Mouse (Mus musculus) hindbrain, embryonic 10.5 days (tissue): ENCODE measurements around the gene Macf1. TPM values are rescaled to one million over a fixed set of nuclear protein-coding genes. Genes with fewer than 3 reads are reported as not detected.
"Not testable (repeated sequence)": the region's sequence is repeated elsewhere in the genome, so short reads cannot be mapped to it uniquely, and the experiment has no call there.

Experiments used
- DNase-seq: peaks from one replicate; pipeline ENCODE4 v3.0.0-alpha.2; 2017; ENCODE audit warnings: low spot score
- H3K27ac ChIP-seq: fragments of 300-500 bp; sonication (generic); 2 replicates; pipeline ENCODE4 v1.5.1; 2016; ENCODE audit warnings: mild to moderate bottlenecking, moderate library complexity
- H3K27me3 ChIP-seq: fragments of 300-500 bp; sonication (generic); 2 replicates; pipeline ENCODE4 v1.6.1; 2016; ENCODE audit warnings: mild to moderate bottlenecking; ENCODE audit not compliant: poor library complexity, insufficient read depth, severe bottlenecking
- H3K36me3 ChIP-seq: fragments of 300-500 bp; sonication (generic); 2 replicates; pipeline ENCODE4 v1.6.1; 2016; ENCODE audit warnings: mild to moderate bottlenecking, moderate library complexity
- H3K4me1 ChIP-seq: fragments of 300-500 bp; sonication (generic); replicated peaks from 2 replicates; pipeline ENCODE4 v1.6.1; 2016; ENCODE audit warnings: mild to moderate bottlenecking
- H3K4me3 ChIP-seq: fragments of 300-500 bp; sonication (generic); 2 replicates; pipeline ENCODE4 v1.5.1; 2016; ENCODE audit warnings: mild to moderate bottlenecking, moderate library complexity
- H3K9me3 ChIP-seq: fragments of 300-500 bp; sonication (generic); 2 replicates; pipeline ENCODE4 v1.6.1; 2016; ENCODE audit warnings: mild to moderate bottlenecking, moderate library complexity
- WGBS: fragments of 180-500 bp; shearing (Covaris S2); methylation state at CpG from one replicate; pipeline ENCODE4 v1.1.7; 2016; 5-methylcytosine and 5-hydroxymethylcytosine counted together
- polyA plus RNA-seq: library from polyadenylated mRNA; unstranded; fragments of >200 nt; fragmentation: Nextera tagmentation; extraction: Ambion mirVana; gene quantifications from 2 replicates; pipeline ENCODE4 v1.2.1, GENCODE M21; 2016

The Macf1 gene
- polyA plus RNA-seq, 1 experiment from 2014 or later: 36.5 TPM

DNA sequence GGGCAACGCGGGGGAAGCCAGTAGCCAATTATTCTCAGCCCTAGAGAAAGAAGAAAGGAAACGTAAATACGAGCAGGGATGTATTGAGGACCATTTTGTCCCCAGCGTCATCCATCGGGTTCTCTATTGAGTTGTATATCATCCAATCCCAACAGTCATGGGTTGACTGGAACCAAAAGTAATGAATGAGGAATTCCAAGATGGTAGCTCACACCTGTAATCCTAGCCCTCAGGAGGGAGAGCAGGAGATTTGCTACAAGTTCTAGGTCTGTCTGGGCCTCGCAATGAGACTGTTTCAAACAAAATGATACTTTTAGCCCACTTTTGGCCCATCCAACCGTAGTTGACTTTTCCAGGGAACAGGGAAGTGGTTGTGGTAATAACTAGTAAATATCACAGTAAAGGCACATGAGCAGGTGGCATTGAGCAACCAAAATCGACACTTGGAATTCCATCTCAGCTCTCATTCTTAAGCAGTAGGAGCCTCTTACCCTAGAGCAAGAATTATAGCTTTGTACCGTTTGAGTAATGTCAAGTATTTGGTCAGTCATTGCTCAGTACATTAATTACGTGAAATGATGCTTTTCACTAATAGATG lies 18.4 kb downstream of the Macf1 start:
- WGBS: 37% methylated on average over 11 of the region's 11 CpGs
- H3K4me1 ChIP-seq: peaks cover 66% of the 10 kb centered on the region
- DNase-seq: no peak
- peak overlapping the region; percentile 93 for H3K4me3 ChIP-seq
- peak overlapping the region; percentile 100 for H3K27ac ChIP-seq
- 0 out of 2 replicates have a peak, but pooled peaks cover 2% of the 10 kb centered on the region for H3K36me3 ChIP-seq
- H3K27me3 ChIP-seq: no peaks in the 10 kb centered on the region
- no peaks in the 10 kb centered on the region for H3K9me3 ChIP-seq

GRCm38 (mm10) chr4:123664951-123665661 lies 19.1 kb downstream of the Macf1 start:
- H3K4me1 ChIP-seq: peaks cover 60% of the 10 kb centered on the region

GRCm38 (mm10) chr4:123664021-123664950 lies 19.9 kb downstream of the Macf1 start:
- H3K4me1 ChIP-seq: peaks cover 58% of the 10 kb centered on the region

More at GRCm38 (mm10) chr4:123664951-123665661, 19.1 kb downstream of the Macf1 start:
- DNase-seq: peak; percentile 78
- Histone ChIP-seq H3K27me3 (no peaks in the 10 kb centered on the region), H3K9me3 (no peaks in the 10 kb centered on the region), H3K36me3 (peaks cover 9% of the 10 kb centered on the region; the same call in 1 of the 2 replicates), H3K4me3 (peak overlapping the region; percentile 93), H3K27ac (peak overlapping the region; percentile 100)
- under 1% methylated on average over 58 of the region's 58 CpGs for WGBS

GRCm38 (mm10) chr4:123663688-123663965 lies 20.5 kb downstream of the Macf1 start:
- Histone ChIP-seq H3K36me3 (peaks cover 15% of the 10 kb centered on the region; the same call in 1 of the 2 replicates), H3K9me3 (no peaks in the 10 kb centered on the region), H3K4me3 (peak overlapping the region; percentile 93), H3K27ac (peak overlapping the region; percentile 100), H3K27me3 (no peaks in the 10 kb centered on the region), H3K4me1 (peaks cover 58% of the 10 kb centered on the region)
- WGBS: 1% methylated on average over 12 of the region's 12 CpGs
- no peak for DNase-seq

More at GRCm38 (mm10) chr4:123664021-123664950, 19.9 kb downstream of the Macf1 start:
- peaks cover 14% of the 10 kb centered on the region; the same call in 1 of the 2 replicates for H3K36me3 ChIP-seq
- H3K4me3 ChIP-seq: peak overlapping the region; percentile 93
- peak overlapping the region; percentile 100 for H3K27ac ChIP-seq
- no peaks in the 10 kb centered on the region for H3K27me3 ChIP-seq
- WGBS: under 1% methylated on average over 125 of the region's 125 CpGs
- H3K9me3 ChIP-seq: no peaks in the 10 kb centered on the region
- DNase-seq: peak; percentile 70

GRCm38 (mm10) chr4:123662914-123663687 lies 21.1 kb downstream of the Macf1 start:
- H3K4me3 ChIP-seq: peak overlapping the region; percentile 93
- H3K36me3 ChIP-seq: peaks cover 15% of the 10 kb centered on the region; the same call in 1 of the 2 replicates
- 2% methylated on average over 15 of the region's 15 CpGs for WGBS
- DNase-seq: peak; percentile 56
- no peaks in the 10 kb centered on the region for H3K9me3 ChIP-seq
- H3K27me3 ChIP-seq: no peaks in the 10 kb centered on the region
- H3K27ac ChIP-seq: peak overlapping the region; percentile 100
- H3K4me1 ChIP-seq: peaks cover 58% of the 10 kb centered on the region

- Histone ChIP-seq H3K4me3 (no peak overlapping the region), H3K27me3 (no peaks in the 10 kb centered on the region), H3K4me1 (peaks cover 22% of the 10 kb centered on the region), H3K9me3 (no peaks in the 10 kb centered on the region), H3K27ac (no peak overlapping the region), H3K36me3 (peaks cover 21% of the 10 kb centered on the region; the same call in 1 of the 2 replicates)
- no peak for DNase-seq
- WGBS: 94% methylated on average over 1 of the region's 1 CpGs
Measured at GRCm38 (mm10) chr4:123658175-123658574, 26.0 kb downstream of the Macf1 start.

DNA sequence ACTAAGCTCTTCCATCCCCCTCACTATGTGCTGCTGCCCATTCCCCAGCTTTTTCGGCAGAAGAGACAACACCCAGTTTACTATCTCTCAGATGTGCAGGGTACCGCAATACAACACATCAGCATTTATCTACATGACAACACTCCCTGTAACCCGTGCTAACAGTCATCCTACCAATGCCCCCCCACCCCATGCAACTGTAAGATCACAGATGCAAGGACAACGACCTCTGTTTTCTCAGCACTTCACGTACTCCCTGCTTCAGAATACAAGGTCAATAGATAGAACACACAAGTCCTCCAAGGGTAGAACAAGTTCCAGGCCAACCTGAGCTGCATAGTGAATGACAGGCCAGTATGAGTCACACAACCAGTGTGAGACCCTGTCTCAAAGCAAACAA lies 28.9 kb downstream of the Macf1 start:
- Histone ChIP-seq H3K4me1 (no peaks in the 10 kb centered on the region), H3K36me3 (peaks cover 23% of the 10 kb centered on the region; the same call in 1 of the 2 replicates), H3K27ac (no peak overlapping the region), H3K4me3 (no peak overlapping the region), H3K9me3 (no peaks in the 10 kb centered on the region), H3K27me3 (no peaks in the 10 kb centered on the region)
- WGBS: 93% methylated on average over 5 of the region's 5 CpGs
- DNase-seq: no peak

GRCm38 (mm10) chr4:123654566-123654965 lies 29.6 kb downstream of the Macf1 start:
- H3K27me3 ChIP-seq: no peaks in the 10 kb centered on the region
- 96% methylated on average over 4 of the region's 4 CpGs for WGBS
- no peaks in the 10 kb centered on the region for H3K4me1 ChIP-seq
- H3K36me3 ChIP-seq: peaks cover 24% of the 10 kb centered on the region; the same call in 1 of the 2 replicates
- no peak for DNase-seq
- H3K27ac ChIP-seq: no peak overlapping the region
- H3K4me3 ChIP-seq: no peak overlapping the region
- no peaks in the 10 kb centered on the region for H3K9me3 ChIP-seq

DNA sequence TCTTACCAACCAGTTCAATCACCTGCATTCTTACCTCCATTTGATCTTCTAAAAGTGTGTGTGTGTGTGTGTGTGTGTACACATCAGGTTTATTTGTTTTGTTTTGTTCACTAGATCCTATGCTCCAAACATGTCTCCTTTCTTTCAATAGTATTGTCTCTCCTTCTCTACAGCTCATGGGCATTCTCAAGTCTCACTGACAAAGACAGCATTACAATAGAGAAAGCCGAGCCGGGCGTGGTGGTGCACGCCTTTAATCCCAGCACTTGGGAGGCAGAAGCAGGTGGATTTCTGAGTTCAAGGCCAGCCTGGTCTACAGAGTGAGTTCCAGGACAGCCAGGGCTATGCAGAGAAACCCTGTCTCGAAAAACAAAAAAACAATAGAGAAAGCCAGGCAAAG lies 30.7 kb downstream of the Macf1 start:
- H3K4me3 ChIP-seq, H3K4me1 ChIP-seq, H3K9me3 ChIP-seq, DNase-seq, H3K27ac ChIP-seq, H3K27me3 ChIP-seq: not testable (repeated sequence)
- peaks cover 27% of the 10 kb centered on the region; the same call in 1 of the 2 replicates for H3K36me3 ChIP-seq
- 93% methylated on average over 5 of the region's 5 CpGs for WGBS

- Histone ChIP-seq H3K4me1 (no peaks in the 10 kb centered on the region), H3K9me3 (no peaks in the 10 kb centered on the region), H3K36me3 (peaks cover 32% of the 10 kb centered on the region; the same call in 1 of the 2 replicates), H3K27me3 (no peaks in the 10 kb centered on the region), H3K27ac (no peak overlapping the region), H3K4me3 (no peak overlapping the region)
- WGBS: 90% methylated on average over 3 of the region's 3 CpGs
- DNase-seq: no peak
Measured at GRCm38 (mm10) chr4:123652130-123652529, 32.0 kb downstream of the Macf1 start.

GRCm38 (mm10) chr4:123649131-123649530 lies 35.0 kb downstream of the Macf1 start:
- WGBS: 86% methylated on average over 6 of the region's 6 CpGs
- no peak for DNase-seq
- H3K27me3 ChIP-seq: no peaks in the 10 kb centered on the region
- H3K9me3 ChIP-seq: no peaks in the 10 kb centered on the region
- no peaks in the 10 kb centered on the region for H3K4me1 ChIP-seq
- H3K4me3 ChIP-seq: no peak overlapping the region
- no peak overlapping the region for H3K27ac ChIP-seq
- H3K36me3 ChIP-seq: peaks cover 37% of the 10 kb centered on the region; the same call in 1 of the 2 replicates

- Histone ChIP-seq H3K9me3 (no peaks in the 10 kb centered on the region), H3K36me3 (peaks cover 37% of the 10 kb centered on the region; the same call in 1 of the 2 replicates), H3K27ac (no peak overlapping the region), H3K4me3 (no peak overlapping the region), H3K27me3 (no peaks in the 10 kb centered on the region), H3K4me1 (no peaks in the 10 kb centered on the region)
- 90% methylated on average over 4 of the region's 4 CpGs for WGBS
- DNase-seq: no peak
Measured at GRCm38 (mm10) chr4:123647668-123648067, 36.5 kb downstream of the Macf1 start.
